Mouse (Mus musculus): ENCODE measurements at regions not wholly inside any gene's neighbourhood (a gene's known extent, or its start where the extent isn't known, plus 50 kb on each side); places are given as distances from the start of the nearest gene placed in this dataset.

DNA sequence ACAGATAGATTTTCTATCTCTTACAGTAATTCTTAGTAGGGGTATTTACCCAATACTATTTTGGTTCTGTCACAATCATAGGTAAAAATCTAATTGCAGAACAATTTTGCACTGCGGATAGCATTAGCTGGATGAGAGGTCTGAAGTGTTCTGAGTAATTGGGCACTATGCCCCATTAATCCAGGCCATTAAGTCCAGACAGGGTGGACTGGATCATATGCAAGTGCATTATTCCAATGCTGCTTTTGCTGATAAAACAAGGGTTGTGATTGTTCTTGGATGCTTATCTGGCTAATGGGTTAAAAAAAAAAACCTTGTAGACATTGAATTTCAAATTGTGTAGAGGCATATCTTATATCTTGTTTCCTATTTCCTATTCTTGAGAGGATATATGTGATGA is 1732.6 kb upstream of the Gm6569 start:
- DNase-seq (ENCODE audit: low read depth) = no peak
- TF ChIP-seq POLR2A (IDR thresholded peaks at IDR 0.05; ENCODE audit: borderline replicate concordance, extremely low read depth, insufficient read depth, insufficient read length, poor library complexity, severe bottlenecking) = no peak
- no peak for TF ChIP-seq CTCF (IDR thresholded peaks at IDR 0.05; ENCODE audit: borderline replicate concordance, extremely low read depth, insufficient read depth, insufficient read length)

DNA sequence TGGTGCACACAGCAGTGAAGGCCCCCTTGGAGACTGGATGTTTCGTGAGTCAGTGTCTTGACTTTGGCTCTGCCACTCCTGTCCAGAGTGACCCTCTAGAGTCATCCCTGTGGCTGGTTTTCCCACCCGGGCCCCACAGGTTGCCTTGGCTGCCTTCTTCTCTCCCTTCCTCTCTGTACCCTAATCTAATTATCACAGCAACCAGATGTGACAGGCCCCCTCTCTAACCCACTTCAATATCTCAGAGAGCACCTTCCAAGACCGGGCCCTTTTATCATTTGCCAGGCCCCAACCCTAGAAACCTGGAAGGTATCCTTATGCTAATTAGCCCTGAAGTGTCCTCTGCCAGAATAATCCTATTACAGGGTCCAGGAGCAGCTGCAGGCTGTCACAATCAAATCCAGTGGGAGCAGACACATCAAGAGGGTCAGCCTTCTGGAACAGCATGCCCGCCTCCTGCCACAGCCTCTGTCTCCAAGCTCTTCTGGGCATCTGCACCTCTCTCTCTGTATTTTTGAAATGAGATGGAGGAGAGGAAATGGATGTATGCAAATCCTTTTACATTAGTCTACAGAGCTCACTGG is 1728.4 kb upstream of the Gm6569 start:
- no peak for TF ChIP-seq POLR2A (IDR thresholded peaks at IDR 0.05; ENCODE audit: borderline replicate concordance, extremely low read depth, insufficient read depth, insufficient read length, poor library complexity, severe bottlenecking)
- TF ChIP-seq CTCF (IDR thresholded peaks at IDR 0.05; ENCODE audit: borderline replicate concordance, extremely low read depth, insufficient read depth, insufficient read length) = no peak
- peak; percentile 69 for DNase-seq (ENCODE audit: low read depth)

DNA sequence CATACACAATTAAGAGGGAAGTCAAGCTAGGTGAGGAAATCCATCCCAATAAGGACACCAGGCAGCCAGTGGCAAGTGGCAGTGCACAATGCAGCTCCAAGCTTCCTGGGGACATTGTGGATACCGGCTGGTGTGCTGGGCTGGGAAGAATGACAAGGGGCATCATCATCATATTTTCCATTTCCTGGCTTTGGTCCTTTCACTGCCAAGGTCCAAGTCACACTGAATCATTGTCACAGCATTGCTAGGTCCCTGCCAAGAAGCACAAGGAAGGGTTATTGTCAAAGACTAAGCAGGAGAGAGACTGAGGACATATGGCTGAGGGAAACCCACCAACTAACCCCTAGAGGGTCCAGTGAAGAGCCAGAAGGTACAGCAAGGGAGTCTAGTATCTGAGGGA is 1723.8 kb upstream of the Gm6569 start:
- TF ChIP-seq CTCF (IDR thresholded peaks at IDR 0.05; ENCODE audit: borderline replicate concordance, extremely low read depth, insufficient read depth, insufficient read length) (no peak), POLR2A (IDR thresholded peaks at IDR 0.05; ENCODE audit: borderline replicate concordance, extremely low read depth, insufficient read depth, insufficient read length, poor library complexity, severe bottlenecking) (no peak)
- no peak for DNase-seq (ENCODE audit: low read depth)

DNA sequence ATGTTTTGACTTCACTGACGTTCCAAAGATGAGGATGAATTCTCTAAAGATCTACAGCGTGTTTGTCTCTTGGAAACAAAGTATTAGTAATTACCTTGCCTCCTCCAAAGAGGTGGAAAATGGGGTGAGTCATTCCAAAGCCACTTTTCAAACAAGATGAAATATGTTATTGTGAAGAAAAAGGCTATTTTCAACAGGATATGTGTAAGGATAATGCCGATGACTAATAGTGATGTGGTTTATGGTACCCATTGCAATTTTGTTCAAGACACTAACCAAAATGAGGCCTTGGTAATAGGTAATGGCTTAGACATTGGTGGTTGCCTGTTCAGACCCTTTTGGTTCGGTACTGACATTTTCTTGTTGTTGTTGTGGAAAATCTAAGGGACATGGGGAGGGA is 1717.6 kb upstream of the Gm6569 start:
- no peak for DNase-seq (ENCODE audit: low read depth)
- TF ChIP-seq CTCF (IDR thresholded peaks at IDR 0.05; ENCODE audit: borderline replicate concordance, extremely low read depth, insufficient read depth, insufficient read length) (no peak), POLR2A (IDR thresholded peaks at IDR 0.05; ENCODE audit: borderline replicate concordance, extremely low read depth, insufficient read depth, insufficient read length, poor library complexity, severe bottlenecking) (no peak)

DNA sequence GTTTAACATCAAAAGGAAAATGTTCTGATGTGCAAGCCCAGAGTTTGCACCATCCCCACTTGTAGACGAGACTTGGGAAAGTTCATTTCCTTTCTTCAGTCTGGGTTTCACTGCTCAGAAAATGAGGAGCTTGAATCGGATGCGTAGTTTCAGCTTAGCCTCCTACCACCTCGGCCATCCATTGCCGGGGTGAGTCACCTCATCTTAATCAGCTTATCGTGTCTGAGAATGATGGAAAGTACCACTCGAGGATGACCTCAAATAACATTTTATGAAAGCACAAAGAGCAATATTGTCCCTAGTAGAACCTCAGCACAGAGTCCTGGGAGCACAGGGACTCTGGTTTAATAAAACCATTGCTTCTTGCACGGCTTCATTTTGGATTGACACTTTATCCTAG is 1700.1 kb upstream of the Gm6569 start:
- DNase-seq (ENCODE audit: low read depth) = no peak
- TF ChIP-seq POLR2A (IDR thresholded peaks at IDR 0.05; ENCODE audit: borderline replicate concordance, extremely low read depth, insufficient read depth, insufficient read length, poor library complexity, severe bottlenecking) (no peak), CTCF (IDR thresholded peaks at IDR 0.05; ENCODE audit: borderline replicate concordance, extremely low read depth, insufficient read depth, insufficient read length) (no peak)

DNA sequence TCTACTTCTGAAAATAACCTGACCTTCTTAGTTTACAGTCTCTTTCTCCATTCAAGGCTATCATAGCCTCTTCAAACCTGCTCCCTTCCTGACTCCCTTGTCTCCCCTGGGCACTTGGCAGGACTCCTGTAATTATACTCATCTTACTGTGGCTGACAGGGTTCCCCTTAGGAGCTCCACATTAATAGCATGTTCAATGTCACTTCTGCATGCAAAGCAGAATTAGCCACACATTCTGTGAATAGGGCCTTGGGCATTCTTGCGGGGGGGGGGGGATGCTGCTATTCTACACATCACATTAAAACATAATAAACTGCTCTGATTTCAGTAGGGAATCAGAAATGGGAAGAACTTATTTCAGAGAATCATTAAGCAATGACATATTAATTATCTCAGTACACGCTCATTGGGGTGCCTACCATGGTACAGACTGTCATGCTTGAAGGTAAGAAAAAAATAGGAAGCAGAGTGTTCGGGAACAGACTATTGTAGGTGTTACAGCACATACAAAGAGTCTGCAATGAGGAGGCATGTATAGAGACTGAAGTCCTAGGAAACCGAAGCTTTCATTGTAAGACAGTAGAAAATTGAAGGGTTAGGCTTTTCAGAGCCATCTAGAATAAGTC is 1698.3 kb upstream of the Gm6569 start:
- TF ChIP-seq POLR2A (IDR thresholded peaks at IDR 0.05; ENCODE audit: borderline replicate concordance, extremely low read depth, insufficient read depth, insufficient read length, poor library complexity, severe bottlenecking) = no peak
- no peak for TF ChIP-seq CTCF (IDR thresholded peaks at IDR 0.05; ENCODE audit: borderline replicate concordance, extremely low read depth, insufficient read depth, insufficient read length)
- DNase-seq (ENCODE audit: low read depth) = peak; percentile 55

DNA sequence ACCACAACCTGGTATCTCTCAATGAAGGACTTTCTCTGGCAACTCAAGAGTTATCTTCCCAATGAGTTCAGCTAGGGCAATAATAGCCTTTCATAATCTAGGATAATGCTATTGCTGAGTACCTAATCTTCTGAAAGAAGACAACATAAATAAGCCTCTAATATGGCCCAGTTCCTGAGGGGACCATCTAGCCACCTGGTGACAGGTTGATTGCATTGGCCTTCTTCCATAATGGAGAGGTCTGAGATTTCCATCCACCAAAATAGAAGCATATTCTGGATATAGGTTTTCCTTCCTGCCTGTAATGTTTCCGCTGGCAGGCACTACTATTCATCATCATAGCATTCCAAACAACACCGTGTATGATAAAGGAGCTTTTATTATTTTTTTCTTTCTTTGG is 1694.2 kb upstream of the Gm6569 start:
- no peak for TF ChIP-seq POLR2A (IDR thresholded peaks at IDR 0.05; ENCODE audit: borderline replicate concordance, extremely low read depth, insufficient read depth, insufficient read length, poor library complexity, severe bottlenecking)
- no peak for TF ChIP-seq CTCF (IDR thresholded peaks at IDR 0.05; ENCODE audit: borderline replicate concordance, extremely low read depth, insufficient read depth, insufficient read length)
- DNase-seq (ENCODE audit: low read depth) = no peak

DNA sequence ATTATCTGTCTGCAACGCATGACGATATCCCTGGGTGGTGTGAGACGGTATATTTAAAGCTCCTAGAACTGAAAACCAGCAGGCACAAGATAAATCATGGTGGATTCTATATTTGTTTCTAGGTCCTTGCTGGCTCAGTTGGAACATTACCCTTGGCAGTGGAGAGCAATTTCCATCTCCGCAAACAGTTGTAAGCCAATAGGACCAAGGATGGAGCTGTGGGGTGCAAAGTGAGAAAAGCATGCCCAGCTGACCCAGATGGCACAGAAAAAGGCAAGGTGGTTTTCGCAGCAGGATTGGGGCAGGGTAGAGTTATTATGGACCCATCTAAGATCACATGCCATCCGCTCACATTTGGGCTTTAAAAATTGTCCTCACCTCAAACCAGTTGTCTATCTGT is 1683.8 kb upstream of the Gm6569 start:
- no peak for DNase-seq (ENCODE audit: low read depth)
- TF ChIP-seq CTCF (IDR thresholded peaks at IDR 0.05; ENCODE audit: borderline replicate concordance, extremely low read depth, insufficient read depth, insufficient read length) (no peak), POLR2A (IDR thresholded peaks at IDR 0.05; ENCODE audit: borderline replicate concordance, extremely low read depth, insufficient read depth, insufficient read length, poor library complexity, severe bottlenecking) (no peak)

DNA sequence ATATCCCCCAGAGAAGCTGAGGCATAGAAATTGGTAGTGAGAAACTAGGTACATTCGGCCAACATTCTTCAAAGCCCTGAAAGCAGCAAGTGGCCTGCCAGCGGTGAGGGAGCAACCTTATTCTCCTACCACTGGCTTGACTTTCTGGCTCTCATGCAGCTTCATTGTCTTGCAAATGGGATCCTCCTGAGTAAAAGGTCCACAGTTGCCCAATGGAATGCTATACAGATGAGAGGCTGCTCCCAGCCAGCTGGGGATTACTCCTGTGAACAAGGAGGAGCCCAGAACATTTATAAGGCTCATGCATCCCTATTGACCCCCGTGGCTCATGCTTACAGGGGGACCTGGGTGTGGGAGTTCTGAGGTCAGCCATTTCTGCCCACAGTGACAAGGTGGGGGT is 1675.9 kb upstream of the Gm6569 start:
- DNase-seq (ENCODE audit: low read depth) = no peak
- TF ChIP-seq POLR2A (IDR thresholded peaks at IDR 0.05; ENCODE audit: borderline replicate concordance, extremely low read depth, insufficient read depth, insufficient read length, poor library complexity, severe bottlenecking) (no peak), CTCF (IDR thresholded peaks at IDR 0.05; ENCODE audit: borderline replicate concordance, extremely low read depth, insufficient read depth, insufficient read length) (no peak)

DNA sequence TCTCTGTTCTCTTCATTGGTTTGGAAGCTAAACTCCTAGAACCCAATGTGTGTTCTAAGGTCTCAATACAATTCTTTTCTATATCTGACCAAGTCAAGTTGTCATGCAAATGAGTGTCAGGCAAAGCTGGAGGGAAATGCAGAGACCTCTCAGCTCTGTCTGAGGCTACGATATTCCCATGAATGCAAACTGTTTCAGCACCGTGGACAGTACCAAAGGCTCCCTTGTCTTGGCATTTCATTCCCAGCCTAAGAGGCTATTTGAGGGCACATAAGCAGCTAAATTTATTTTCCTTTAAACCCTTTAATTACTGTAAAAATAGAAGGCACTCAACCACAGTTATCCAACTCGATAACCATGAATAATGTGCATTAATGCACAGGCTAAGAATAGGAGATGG is 1633.5 kb upstream of the Gm6569 start:
- peak; percentile 31 for DNase-seq (ENCODE audit: low read depth)
- TF ChIP-seq POLR2A (IDR thresholded peaks at IDR 0.05; ENCODE audit: borderline replicate concordance, extremely low read depth, insufficient read depth, insufficient read length, poor library complexity, severe bottlenecking) (no peak), CTCF (IDR thresholded peaks at IDR 0.05; ENCODE audit: borderline replicate concordance, extremely low read depth, insufficient read depth, insufficient read length) (no peak)

DNA sequence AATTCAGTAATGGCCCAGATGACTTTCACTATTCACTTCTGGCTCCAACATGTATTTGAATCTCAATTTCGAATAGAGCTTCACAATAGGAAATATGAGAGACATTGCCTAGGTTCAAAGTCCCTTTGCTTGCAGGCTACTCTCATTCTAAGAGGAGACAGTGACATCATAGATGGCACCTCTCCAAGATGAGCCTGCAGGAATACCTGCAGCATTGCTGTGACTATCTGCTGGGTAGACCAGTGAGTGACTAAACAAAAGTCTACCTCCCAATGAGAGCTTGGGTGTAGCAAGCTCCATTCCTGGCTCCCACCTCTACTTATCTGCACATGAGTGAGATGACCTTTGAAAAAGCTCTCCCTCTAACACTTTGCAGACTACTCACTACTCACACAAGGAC is 1632.6 kb upstream of the Gm6569 start:
- TF ChIP-seq CTCF (IDR thresholded peaks at IDR 0.05; ENCODE audit: borderline replicate concordance, extremely low read depth, insufficient read depth, insufficient read length) (no peak), POLR2A (IDR thresholded peaks at IDR 0.05; ENCODE audit: borderline replicate concordance, extremely low read depth, insufficient read depth, insufficient read length, poor library complexity, severe bottlenecking) (no peak)
- no peak for DNase-seq (ENCODE audit: low read depth)

DNA sequence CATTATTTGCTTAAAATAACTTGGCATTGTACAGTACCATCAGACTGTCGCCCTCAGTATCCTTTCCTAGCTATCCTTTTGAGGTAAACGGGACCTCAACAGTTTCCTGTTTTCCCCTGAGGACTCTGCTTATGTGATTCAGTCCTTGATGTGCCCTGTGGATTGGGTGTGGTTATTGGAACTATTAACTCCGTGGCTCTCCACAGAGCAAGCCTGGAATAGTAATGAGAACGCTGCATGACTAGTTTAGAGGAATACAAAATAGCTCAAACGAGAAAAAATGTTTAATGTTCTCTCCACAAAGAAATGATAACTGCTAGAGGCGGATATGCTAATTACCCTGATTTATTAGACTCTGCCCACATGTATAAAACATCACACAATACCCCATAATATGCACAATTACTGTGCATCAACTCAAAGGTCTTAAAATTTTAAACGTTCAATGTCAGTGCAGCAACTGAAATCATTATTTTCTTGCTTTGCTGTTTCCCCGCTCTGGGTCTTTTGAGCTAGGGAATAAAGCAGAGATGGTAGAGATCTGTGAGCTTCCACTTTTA is 1629.0 kb upstream of the Gm6569 start:
- TF ChIP-seq CTCF (IDR thresholded peaks at IDR 0.05; ENCODE audit: borderline replicate concordance, extremely low read depth, insufficient read depth, insufficient read length) (no peak), POLR2A (IDR thresholded peaks at IDR 0.05; ENCODE audit: borderline replicate concordance, extremely low read depth, insufficient read depth, insufficient read length, poor library complexity, severe bottlenecking) (no peak)
- DNase-seq (ENCODE audit: low read depth) = peak; percentile 41

All from brain, embryonic 14.5 days (tissue).